Mouse (Mus musculus): Measurements from ENCODE around the gene Fndc11. TPM values are rescaled to one million over a fixed set of nuclear protein-coding genes. Genes with fewer than 3 reads are reported as not detected.

Fndc11 gene
- not detected in 2 replicates for polyA plus RNA-seq (2012; ENCODE audit: insufficient read depth, insufficient read length, low replicate concordance, missing spikeins)

GRCm38 (mm10) chr2:181219538-181220216 is at the start of gene Fndc11:
Gene Fndc11, plus strand, starts transcription at chr2:181220013.
- Histone ChIP-seq H3K4me3 (ENCODE audit: insufficient read depth, low read depth, low read length) (peak within 1 kb of the TSS; percentile 17), H3K27ac (ENCODE audit: insufficient read depth, low read depth, low read length) (no peak within 1 kb of the TSS), H3K4me1 (ENCODE audit: control insufficient read depth, insufficient read depth, low read length) (peaks cover 9% of the 10 kb centered on the region)
- WGBS = 7% methylated on average over 25 of the region's 25 CpGs
- TF ChIP-seq CTCF (IDR thresholded peaks at IDR 0.05; ENCODE audit: insufficient read depth, low read depth, low read length) (0 out of 2 replicates have a peak, but pooled peaks have one; percentile 16), POLR2A (IDR thresholded peaks at IDR 0.05; ENCODE audit: insufficient read depth, low read depth, low read length) (no peak)

- no peak for TF ChIP-seq CTCF (IDR thresholded peaks at IDR 0.05; ENCODE audit: insufficient read depth, low read depth, low read length)
- TF ChIP-seq POLR2A (IDR thresholded peaks at IDR 0.05; ENCODE audit: insufficient read depth, low read depth, low read length) = no peak
- Histone ChIP-seq H3K4me1 (ENCODE audit: control insufficient read depth, insufficient read depth, low read length) (no peaks in the 10 kb centered on the region), H3K4me3 (ENCODE audit: insufficient read depth, low read depth, low read length) (no peak overlapping the region), H3K27ac (ENCODE audit: insufficient read depth, low read depth, low read length) (no peak overlapping the region)
- 74% methylated on average over 3 of the region's 3 CpGs for WGBS
These were observed 45.2 kb upstream of the Fndc11 start for GRCm38 (mm10) chr2:181174646-181175045.

- WGBS = 82% methylated on average over 3 of the region's 3 CpGs
- no peak for TF ChIP-seq POLR2A (IDR thresholded peaks at IDR 0.05; ENCODE audit: insufficient read depth, low read depth, low read length)
- no peak for TF ChIP-seq CTCF (IDR thresholded peaks at IDR 0.05; ENCODE audit: insufficient read depth, low read depth, low read length)
These were observed 41.8 kb upstream of the Fndc11 start for GRCm38 (mm10) chr2:181178015-181178414.

GRCm38 (mm10) chr2:181178471-181178870 is 41.3 kb upstream of the Fndc11 start:
- Histone ChIP-seq H3K4me3 (ENCODE audit: insufficient read depth, low read depth, low read length) (no peak overlapping the region), H3K27ac (ENCODE audit: insufficient read depth, low read depth, low read length) (no peak overlapping the region), H3K4me1 (ENCODE audit: control insufficient read depth, insufficient read depth, low read length) (no peaks in the 10 kb centered on the region)
- TF ChIP-seq POLR2A (IDR thresholded peaks at IDR 0.05; ENCODE audit: insufficient read depth, low read depth, low read length) (no peak), CTCF (IDR thresholded peaks at IDR 0.05; ENCODE audit: insufficient read depth, low read depth, low read length) (no peak)
- WGBS = 92% methylated on average over 5 of the region's 5 CpGs

More at GRCm38 (mm10) chr2:181178015-181178414, 41.8 kb upstream of the Fndc11 start:
- Histone ChIP-seq H3K27ac (ENCODE audit: insufficient read depth, low read depth, low read length) (no peak overlapping the region), H3K4me1 (ENCODE audit: control insufficient read depth, insufficient read depth, low read length) (no peaks in the 10 kb centered on the region), H3K4me3 (ENCODE audit: insufficient read depth, low read depth, low read length) (no peak overlapping the region)

GRCm38 (mm10) chr2:181180898-181181297 is 38.9 kb upstream of the Fndc11 start:
- TF ChIP-seq CTCF (IDR thresholded peaks at IDR 0.05; ENCODE audit: insufficient read depth, low read depth, low read length) (no peak), POLR2A (IDR thresholded peaks at IDR 0.05; ENCODE audit: insufficient read depth, low read depth, low read length) (no peak)
- Histone ChIP-seq H3K4me1 (ENCODE audit: control insufficient read depth, insufficient read depth, low read length) (no peaks in the 10 kb centered on the region), H3K27ac (ENCODE audit: insufficient read depth, low read depth, low read length) (no peak overlapping the region), H3K4me3 (ENCODE audit: insufficient read depth, low read depth, low read length) (no peak overlapping the region)
- 40% methylated on average over 6 of the region's 6 CpGs for WGBS

GRCm38 (mm10) chr2:181186635-181187034 is 33.2 kb upstream of the Fndc11 start:
- TF ChIP-seq CTCF (IDR thresholded peaks at IDR 0.05; ENCODE audit: insufficient read depth, low read depth, low read length) = peak; percentile 89
- no peak for TF ChIP-seq POLR2A (IDR thresholded peaks at IDR 0.05; ENCODE audit: insufficient read depth, low read depth, low read length)
- peak overlapping the region; percentile 69 for H3K4me3 ChIP-seq (ENCODE audit: insufficient read depth, low read depth, low read length)
- WGBS = under 1% methylated on average over 14 of the region's 14 CpGs
- H3K4me1 ChIP-seq (ENCODE audit: control insufficient read depth, insufficient read depth, low read length) = peaks cover 6% of the 10 kb centered on the region
- H3K27ac ChIP-seq (ENCODE audit: insufficient read depth, low read depth, low read length) = peak overlapping the region; percentile 66

GRCm38 (mm10) chr2:181187121-181188000 is 32.5 kb upstream of the Fndc11 start, which contains the start of gene Ppdpf:
Gene Ppdpf, plus strand, starts transcription at chr2:181187247.
- peak; percentile 34; the same call in 1 of the 2 replicates for TF ChIP-seq POLR2A (IDR thresholded peaks at IDR 0.05; ENCODE audit: insufficient read depth, low read depth, low read length)
- TF ChIP-seq CTCF (IDR thresholded peaks at IDR 0.05; ENCODE audit: insufficient read depth, low read depth, low read length) = peak; percentile 7; the same call in 1 of the 2 replicates
- WGBS = under 1% methylated on average over 64 of the region's 64 CpGs
- Histone ChIP-seq H3K4me3 (ENCODE audit: insufficient read depth, low read depth, low read length) (peak within 1 kb of the TSS; percentile 69), H3K4me1 (ENCODE audit: control insufficient read depth, insufficient read depth, low read length) (peaks cover 6% of the 10 kb centered on the region), H3K27ac (ENCODE audit: insufficient read depth, low read depth, low read length) (peak within 1 kb of the TSS; percentile 84)

- H3K27ac ChIP-seq (ENCODE audit: insufficient read depth, low read depth, low read length) = no peak overlapping the region
- H3K4me1 ChIP-seq (ENCODE audit: control insufficient read depth, insufficient read depth, low read length) = peaks cover 6% of the 10 kb centered on the region
- 66% methylated on average over 2 of the region's 2 CpGs for WGBS
- 0 out of 2 replicates have a peak overlapping the region, but pooled peaks have one; percentile 2 for H3K4me3 ChIP-seq (ENCODE audit: insufficient read depth, low read depth, low read length)
- TF ChIP-seq POLR2A (IDR thresholded peaks at IDR 0.05; ENCODE audit: insufficient read depth, low read depth, low read length) = no peak
- no peak for TF ChIP-seq CTCF (IDR thresholded peaks at IDR 0.05; ENCODE audit: insufficient read depth, low read depth, low read length)
These were observed 31.1 kb upstream of the Fndc11 start for GRCm38 (mm10) chr2:181188681-181189080.

Measured in olfactory bulb, adult 2 months (tissue).